Mouse (Mus musculus): ENCODE measurements at regions not wholly inside any gene's neighbourhood (a gene's known extent, or its start where the extent isn't known, plus 50 kb on each side); places are given as distances from the start of the nearest gene placed in this dataset.

- Histone ChIP-seq H3K27me3 (no peaks in the 10 kb centered on the region), H3K27ac (no peak overlapping the region), H3K9ac (no peak overlapping the region), H3K36me3 (no peaks in the 10 kb centered on the region), H3K4me1 (no peaks in the 10 kb centered on the region), H3K4me3 (no peak overlapping the region), H3K9me3 (no peaks in the 10 kb centered on the region), H3K4me2 (replicated peaks) (no peak overlapping the region)
- WGBS, result 85% methylated on average over 8 of the region's 8 CpGs
- no peak for ATAC-seq (ENCODE audit: insufficient number of reproducible peaks, insufficient read depth, low FRiP score, low TSS enrichment)
Observed at GRCm38 (mm10) chr5:106351348-106351747, 106.6 kb downstream of the Barhl2 start.

GRCm38 (mm10) chr5:106349851-106350515, 108.0 kb downstream of the Barhl2 start:
- H3K4me2 ChIP-seq (replicated peaks), result no peak overlapping the region
- H3K9ac ChIP-seq, result no peak overlapping the region
- H3K9me3 ChIP-seq, result no peaks in the 10 kb centered on the region
- 0 out of 2 replicates have a peak, but pooled peaks cover 2% of the 10 kb centered on the region for H3K27me3 ChIP-seq
- 59% methylated on average over 10 of the region's 10 CpGs for WGBS
- H3K27ac ChIP-seq, result no peak overlapping the region
- no peaks in the 10 kb centered on the region for H3K4me1 ChIP-seq
- ATAC-seq (ENCODE audit: insufficient number of reproducible peaks, insufficient read depth, low FRiP score, low TSS enrichment), result no peak
- no peaks in the 10 kb centered on the region for H3K36me3 ChIP-seq
- H3K4me3 ChIP-seq, result no peak overlapping the region

GRCm38 (mm10) chr5:106344308-106344707, 113.7 kb downstream of the Barhl2 start:
- Histone ChIP-seq H3K4me2 (replicated peaks) (no peak overlapping the region), H3K4me3 (no peak overlapping the region), H3K36me3 (no peaks in the 10 kb centered on the region), H3K27me3 (peaks cover 15% of the 10 kb centered on the region; the same call in 1 of the 2 replicates), H3K9me3 (no peaks in the 10 kb centered on the region), H3K27ac (no peak overlapping the region), H3K4me1 (no peaks in the 10 kb centered on the region; the same call in 1 of the 2 replicates), H3K9ac (no peak overlapping the region)
- ATAC-seq (ENCODE audit: insufficient number of reproducible peaks, insufficient read depth, low FRiP score, low TSS enrichment), result no peak
- WGBS, result 5% methylated on average over 8 of the region's 8 CpGs

GRCm38 (mm10) chr5:106343601-106344000, 114.4 kb downstream of the Barhl2 start:
- H3K9me3 ChIP-seq, result no peaks in the 10 kb centered on the region
- H3K27ac ChIP-seq, result no peak overlapping the region
- peaks cover 15% of the 10 kb centered on the region; the same call in 1 of the 2 replicates for H3K27me3 ChIP-seq
- no peaks in the 10 kb centered on the region for H3K36me3 ChIP-seq
- H3K4me1 ChIP-seq, result no peaks in the 10 kb centered on the region; the same call in 1 of the 2 replicates
- WGBS, result 28% methylated on average over 6 of the region's 6 CpGs
- ATAC-seq (ENCODE audit: insufficient number of reproducible peaks, insufficient read depth, low FRiP score, low TSS enrichment), result no peak
- no peak overlapping the region for H3K4me2 ChIP-seq (replicated peaks)
- no peak overlapping the region for H3K4me3 ChIP-seq
- no peak overlapping the region for H3K9ac ChIP-seq

- H3K4me1 ChIP-seq, result no peaks in the 10 kb centered on the region; the same call in 1 of the 2 replicates
- no peak for ATAC-seq (ENCODE audit: insufficient number of reproducible peaks, insufficient read depth, low FRiP score, low TSS enrichment)
- no peak overlapping the region for H3K9ac ChIP-seq
- H3K4me2 ChIP-seq (replicated peaks), result no peak overlapping the region
- H3K27ac ChIP-seq, result no peak overlapping the region
- H3K36me3 ChIP-seq, result no peaks in the 10 kb centered on the region
- WGBS, result 74% methylated on average over 12 of the region's 12 CpGs
- H3K27me3 ChIP-seq, result peaks cover 15% of the 10 kb centered on the region; the same call in 1 of the 2 replicates
- no peaks in the 10 kb centered on the region for H3K9me3 ChIP-seq
- H3K4me3 ChIP-seq, result no peak overlapping the region
Observed at GRCm38 (mm10) chr5:106341361-106341760, 116.6 kb downstream of the Barhl2 start.

GRCm38 (mm10) chr5:106335639-106336038, 122.3 kb downstream of the Barhl2 start:
- Histone ChIP-seq H3K27ac (no peak overlapping the region), H3K9me3 (no peaks in the 10 kb centered on the region), H3K36me3 (no peaks in the 10 kb centered on the region), H3K4me1 (no peaks in the 10 kb centered on the region), H3K4me2 (replicated peaks) (no peak overlapping the region), H3K9ac (no peak overlapping the region), H3K27me3 (no peaks in the 10 kb centered on the region), H3K4me3 (no peak overlapping the region)
- ATAC-seq (ENCODE audit: insufficient number of reproducible peaks, insufficient read depth, low FRiP score, low TSS enrichment), result no peak
- 89% methylated on average over 11 of the region's 11 CpGs for WGBS

GRCm38 (mm10) chr5:106327592-106328150, 130.3 kb downstream of the Barhl2 start:
- Histone ChIP-seq H3K9me3 (no peaks in the 10 kb centered on the region), H3K9ac (no peak overlapping the region), H3K27me3 (no peaks in the 10 kb centered on the region), H3K4me2 (replicated peaks) (no peak overlapping the region), H3K4me3 (no peak overlapping the region), H3K27ac (no peak overlapping the region), H3K36me3 (no peaks in the 10 kb centered on the region), H3K4me1 (no peaks in the 10 kb centered on the region)
- no peak for ATAC-seq (ENCODE audit: insufficient number of reproducible peaks, insufficient read depth, low FRiP score, low TSS enrichment)
- 72% methylated on average over 9 of the region's 9 CpGs for WGBS

GRCm38 (mm10) chr5:106322574-106323215, 135.3 kb downstream of the Barhl2 start:
- Histone ChIP-seq H3K4me1 (no peaks in the 10 kb centered on the region), H3K4me3 (no peak overlapping the region), H3K9ac (no peak overlapping the region), H3K27ac (no peak overlapping the region), H3K9me3 (no peaks in the 10 kb centered on the region), H3K4me2 (replicated peaks) (no peak overlapping the region), H3K27me3 (no peaks in the 10 kb centered on the region), H3K36me3 (no peaks in the 10 kb centered on the region)
- no peak for ATAC-seq (ENCODE audit: insufficient number of reproducible peaks, insufficient read depth, low FRiP score, low TSS enrichment)
- WGBS, result 25% methylated on average over 18 of the region's 18 CpGs

GRCm38 (mm10) chr5:106321426-106321825, 136.5 kb downstream of the Barhl2 start:
- 46% methylated on average over 5 of the region's 5 CpGs for WGBS
- Histone ChIP-seq H3K9me3 (no peaks in the 10 kb centered on the region), H3K36me3 (no peaks in the 10 kb centered on the region), H3K9ac (no peak overlapping the region), H3K27me3 (no peaks in the 10 kb centered on the region), H3K4me1 (no peaks in the 10 kb centered on the region), H3K27ac (no peak overlapping the region), H3K4me2 (replicated peaks) (no peak overlapping the region), H3K4me3 (no peak overlapping the region)
- no peak for ATAC-seq (ENCODE audit: insufficient number of reproducible peaks, insufficient read depth, low FRiP score, low TSS enrichment)

- Histone ChIP-seq H3K4me2 (replicated peaks) (no peak overlapping the region), H3K9ac (no peak overlapping the region), H3K4me1 (no peaks in the 10 kb centered on the region), H3K36me3 (no peaks in the 10 kb centered on the region), H3K27me3 (no peaks in the 10 kb centered on the region), H3K27ac (no peak overlapping the region), H3K9me3 (no peaks in the 10 kb centered on the region), H3K4me3 (no peak overlapping the region)
- ATAC-seq (ENCODE audit: insufficient number of reproducible peaks, insufficient read depth, low FRiP score, low TSS enrichment), result no peak
- 74% methylated on average over 3 of the region's 3 CpGs for WGBS
Observed at GRCm38 (mm10) chr5:106321023-106321422, 136.9 kb downstream of the Barhl2 start.

- 26% methylated on average over 6 of the region's 6 CpGs for whole genome bisulfite sequencing
- no peak for ATAC-seq (ENCODE audit: insufficient number of reproducible peaks, insufficient read depth, low FRiP score, low TSS enrichment)
- no peak overlapping the region for H3K27ac ChIP-seq
Observed at GRCm38 (mm10) chr5:106320039-106320438, 137.9 kb downstream of the Barhl2 start.

GRCm38 (mm10) chr5:106318246-106318645, 139.7 kb downstream of the Barhl2 start:
- 86% methylated on average over 6 of the region's 6 CpGs for WGBS
- no peak for ATAC-seq (ENCODE audit: insufficient number of reproducible peaks, insufficient read depth, low FRiP score, low TSS enrichment)
- Histone ChIP-seq H3K36me3 (no peaks in the 10 kb centered on the region), H3K27ac (no peak overlapping the region), H3K4me2 (replicated peaks) (no peak overlapping the region), H3K4me3 (no peak overlapping the region), H3K9me3 (no peaks in the 10 kb centered on the region), H3K9ac (no peak overlapping the region), H3K4me1 (no peaks in the 10 kb centered on the region), H3K27me3 (no peaks in the 10 kb centered on the region)

More at GRCm38 (mm10) chr5:106320039-106320438, 137.9 kb downstream of the Barhl2 start:
- Histone ChIP-seq H3K4me2 (replicated peaks) (no peak overlapping the region), H3K9me3 (no peaks in the 10 kb centered on the region), H3K4me1 (no peaks in the 10 kb centered on the region), H3K4me3 (no peak overlapping the region), H3K27me3 (no peaks in the 10 kb centered on the region), H3K36me3 (no peaks in the 10 kb centered on the region), H3K9ac (no peak overlapping the region)
